Mouse (Mus musculus): ENCODE results near the gene Ttc7b.

DNA sequence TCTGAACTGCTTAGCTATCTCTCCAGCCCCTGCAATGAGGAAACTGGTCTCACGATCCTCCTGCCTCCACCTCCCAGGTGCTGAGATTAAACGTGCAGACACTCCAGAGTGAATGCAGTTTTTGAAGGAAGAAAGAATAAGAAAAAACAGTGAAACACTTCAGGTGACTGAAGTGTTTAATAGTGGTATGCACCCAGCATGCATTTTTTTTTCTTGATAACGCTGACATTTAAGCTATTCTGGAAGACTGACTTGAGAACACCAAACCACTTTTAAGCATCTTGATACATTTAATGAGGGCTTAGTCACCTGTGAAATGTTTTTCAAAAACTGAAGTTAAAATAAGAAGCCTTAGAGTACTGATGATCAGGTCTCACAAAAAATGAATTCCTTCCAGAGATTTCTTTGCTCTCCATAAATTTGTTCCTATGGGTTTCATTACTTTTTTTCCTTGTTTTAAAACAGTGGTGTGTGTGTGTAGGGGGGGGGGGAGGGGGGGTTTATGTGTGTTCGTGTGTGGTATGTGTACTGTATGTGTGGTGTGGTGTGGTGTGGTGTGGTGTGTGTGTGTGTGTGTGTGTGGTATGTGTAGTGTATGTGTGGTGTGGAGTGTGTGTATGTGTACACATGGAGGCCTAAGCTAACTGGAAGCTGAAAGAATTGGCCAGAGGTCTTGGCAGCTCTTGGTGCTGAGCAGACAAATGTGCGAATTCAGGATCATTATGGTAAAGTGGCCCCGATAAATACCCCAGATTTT, 23.0 kb upstream of the Ttc7b start:
- TF ChIP-seq CTCF (IDR thresholded peaks at IDR 0.05; ENCODE audit: borderline replicate concordance, insufficient read depth, low read length) (no peak), POLR2A (IDR thresholded peaks at IDR 0.05; ENCODE audit: low read depth, low read length) (no peak)

All from embryonic fibroblast, embryonic 13.5 days (primary cell).